Mouse (Mus musculus): ENCODE measurements around the gene Camk2n2. TPM values are rescaled to one million over a fixed set of nuclear protein-coding genes. Genes with fewer than 3 reads are reported as not detected.
A peak's percentile ranks its signal among the peaks of the same experiment; 100 is the strongest.

Camk2n2 gene
- polyA plus RNA-seq, 1 experiment from 2014 or later = 44.2 TPM

DNA sequence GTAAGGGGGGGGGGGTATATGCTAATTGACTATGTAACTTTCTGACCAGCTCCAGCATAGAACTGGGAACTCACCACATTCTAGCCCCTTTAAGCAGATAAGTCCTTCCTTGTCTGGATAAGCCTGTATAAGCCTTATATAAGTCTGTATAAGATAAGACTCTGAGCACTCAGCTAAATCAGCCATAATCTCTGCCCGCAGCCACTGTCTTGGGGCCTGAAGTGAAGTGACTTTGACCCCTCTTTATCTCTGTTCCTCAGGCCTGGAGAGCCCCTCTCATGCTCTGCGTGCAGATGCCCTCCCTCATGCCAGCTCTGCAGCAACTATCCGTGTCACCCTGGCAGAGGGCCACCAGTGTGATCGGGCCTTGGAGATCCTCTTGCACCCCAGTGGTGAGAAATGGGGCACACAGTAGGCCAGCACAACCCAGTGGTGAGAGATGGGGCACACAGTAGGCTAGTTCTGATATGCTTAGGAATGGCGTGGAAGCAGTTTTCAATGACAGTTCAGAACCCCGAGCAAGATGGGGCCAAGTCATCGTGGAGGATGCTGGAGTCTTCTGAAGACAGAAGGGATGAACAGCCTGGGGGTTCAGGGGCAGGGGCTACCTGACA, 25.9 kb downstream of the Camk2n2 start:
- H3K9ac ChIP-seq (ENCODE audit: low read depth, low read length) = no peak overlapping the region
- WGBS = 91% methylated on average over 7 of the region's 7 CpGs
- peaks cover 9% of the 10 kb centered on the region for H3K27me3 ChIP-seq (replicated peaks; ENCODE audit: control insufficient read depth, insufficient read depth, low read length)
- no peak for ATAC-seq
- H3K9me3 ChIP-seq (ENCODE audit: control insufficient read depth, low read length) = no peaks in the 10 kb centered on the region
- H3K4me1 ChIP-seq (ENCODE audit: control insufficient read depth, insufficient read depth, low read depth, low read length) = peaks cover 10% of the 10 kb centered on the region; the same call in 1 of the 2 replicates
- H3K27ac ChIP-seq (ENCODE audit: low read depth, low read length) = no peak overlapping the region
- no peak overlapping the region for H3K4me2 ChIP-seq (ENCODE audit: low read length)
- no peaks in the 10 kb centered on the region for H3K36me3 ChIP-seq (ENCODE audit: control insufficient read depth, insufficient read depth, low read length)
- H3K4me3 ChIP-seq (ENCODE audit: low read length) = no peak overlapping the region

DNA sequence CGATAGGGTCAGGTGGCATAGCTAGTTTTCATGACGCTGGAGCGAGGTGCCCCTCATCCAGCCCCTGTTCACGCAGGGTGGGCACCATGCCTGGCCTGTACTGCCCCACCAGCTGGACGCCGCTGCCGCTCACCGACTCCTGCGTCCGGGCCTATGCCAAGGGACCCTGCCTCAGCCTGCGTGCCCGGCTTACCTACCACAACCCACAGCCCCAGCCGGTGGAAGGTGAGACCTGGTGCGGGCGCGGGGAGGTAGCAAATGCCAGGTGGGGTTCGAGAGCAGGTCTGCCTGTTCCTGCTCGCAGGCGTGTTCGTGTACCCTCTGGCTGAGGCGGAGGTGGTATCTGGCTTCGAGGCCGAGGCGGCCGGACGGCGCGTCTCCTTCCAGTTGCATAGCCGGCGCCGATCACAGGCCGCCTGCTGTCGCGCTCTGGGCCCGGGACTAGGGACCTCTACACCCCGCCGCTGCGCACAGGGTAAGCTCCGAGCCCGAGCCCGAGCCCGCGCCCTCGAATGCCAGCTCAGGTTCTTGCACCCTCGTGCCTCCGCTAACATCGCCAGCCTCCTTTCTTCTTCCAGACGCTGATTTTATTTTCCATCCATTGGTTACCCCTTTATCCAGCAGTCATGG, 29.9 kb downstream of the Camk2n2 start:
- no peak for ATAC-seq
- H3K4me3 ChIP-seq (ENCODE audit: low read length) = peak overlapping the region; percentile 55
- peaks cover 9% of the 10 kb centered on the region for H3K27me3 ChIP-seq (replicated peaks; ENCODE audit: control insufficient read depth, insufficient read depth, low read length)
- H3K4me1 ChIP-seq (ENCODE audit: control insufficient read depth, insufficient read depth, low read depth, low read length) = peaks cover 15% of the 10 kb centered on the region
- no peaks in the 10 kb centered on the region for H3K9me3 ChIP-seq (ENCODE audit: control insufficient read depth, low read length)
- WGBS = 5% methylated on average over 48 of the region's 48 CpGs
- peak overlapping the region; percentile 72 for H3K9ac ChIP-seq (ENCODE audit: low read depth, low read length)
- H3K27ac ChIP-seq (ENCODE audit: low read depth, low read length) = no peak overlapping the region
- H3K4me2 ChIP-seq (ENCODE audit: low read length) = peak overlapping the region; percentile 64
- no peaks in the 10 kb centered on the region for H3K36me3 ChIP-seq (ENCODE audit: control insufficient read depth, insufficient read depth, low read length)

- H3K4me2 ChIP-seq (ENCODE audit: low read length) = peak overlapping the region; percentile 64
- peaks cover 15% of the 10 kb centered on the region for H3K4me1 ChIP-seq (ENCODE audit: control insufficient read depth, insufficient read depth, low read depth, low read length)
- WGBS = 1% methylated on average over 17 of the region's 17 CpGs
- H3K27ac ChIP-seq (ENCODE audit: low read depth, low read length) = peak overlapping the region; percentile 40; the same call in 1 of the 2 replicates
- no peaks in the 10 kb centered on the region for H3K36me3 ChIP-seq (ENCODE audit: control insufficient read depth, insufficient read depth, low read length)
- H3K9me3 ChIP-seq (ENCODE audit: control insufficient read depth, low read length) = no peaks in the 10 kb centered on the region
- ATAC-seq = no peak
- H3K9ac ChIP-seq (ENCODE audit: low read depth, low read length) = peak overlapping the region; percentile 72
- peaks cover 9% of the 10 kb centered on the region for H3K27me3 ChIP-seq (replicated peaks; ENCODE audit: control insufficient read depth, insufficient read depth, low read length)
- H3K4me3 ChIP-seq (ENCODE audit: low read length) = peak overlapping the region; percentile 55
Observed at GRCm38 (mm10) chr16:20590680-20591038, 30.4 kb downstream of the Camk2n2 start.

DNA sequence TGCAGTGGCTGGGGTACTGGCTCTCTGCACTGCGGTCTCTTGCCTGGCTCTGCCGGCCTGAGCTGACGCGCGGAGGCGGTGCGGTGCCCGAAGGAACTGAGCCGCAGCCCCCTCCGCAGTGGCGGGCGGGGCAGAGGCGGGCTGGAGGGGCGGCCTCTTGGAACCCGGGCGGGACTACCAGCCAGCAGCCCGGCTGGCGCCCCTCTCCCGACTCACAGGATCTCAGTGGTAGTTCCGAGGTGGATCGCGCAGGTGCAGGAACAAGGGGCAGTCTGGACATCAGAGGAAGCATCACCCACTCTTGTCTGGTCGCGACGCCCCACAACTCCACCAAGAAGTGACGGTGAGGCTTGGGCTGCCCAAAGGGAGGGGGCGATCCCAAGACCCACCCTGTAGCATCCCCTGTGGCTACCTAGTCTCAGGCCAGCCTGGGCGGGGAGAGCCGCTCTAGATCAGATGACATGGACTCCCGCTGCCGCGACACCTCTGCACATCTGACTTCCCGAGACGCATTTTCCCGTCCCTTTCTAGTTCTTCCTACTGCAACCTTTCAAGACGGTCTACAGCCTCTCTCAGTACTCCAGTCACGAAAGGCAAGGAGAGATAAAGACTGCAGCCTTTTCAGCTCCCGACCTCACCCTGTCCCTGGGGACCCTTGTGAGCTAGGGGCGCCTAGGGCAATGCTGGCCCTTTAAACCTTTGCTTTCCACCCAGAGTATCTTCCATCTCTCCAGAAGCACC, 31.0 kb downstream of the Camk2n2 start:
- under 1% methylated on average over 25 of the region's 39 CpGs for WGBS
- H3K4me2 ChIP-seq (ENCODE audit: low read length) = peak overlapping the region; percentile 64
- H3K27ac ChIP-seq (ENCODE audit: low read depth, low read length) = peak overlapping the region; percentile 71
- H3K4me3 ChIP-seq (ENCODE audit: low read length) = peak overlapping the region; percentile 55
- H3K36me3 ChIP-seq (ENCODE audit: control insufficient read depth, insufficient read depth, low read length) = no peaks in the 10 kb centered on the region
- ATAC-seq = peak; percentile 92
- H3K9ac ChIP-seq (ENCODE audit: low read depth, low read length) = peak overlapping the region; percentile 72
- peaks cover 15% of the 10 kb centered on the region for H3K4me1 ChIP-seq (ENCODE audit: control insufficient read depth, insufficient read depth, low read depth, low read length)
- H3K27me3 ChIP-seq (replicated peaks; ENCODE audit: control insufficient read depth, insufficient read depth, low read length) = peaks cover 9% of the 10 kb centered on the region
- H3K9me3 ChIP-seq (ENCODE audit: control insufficient read depth, low read length) = no peaks in the 10 kb centered on the region

DNA sequence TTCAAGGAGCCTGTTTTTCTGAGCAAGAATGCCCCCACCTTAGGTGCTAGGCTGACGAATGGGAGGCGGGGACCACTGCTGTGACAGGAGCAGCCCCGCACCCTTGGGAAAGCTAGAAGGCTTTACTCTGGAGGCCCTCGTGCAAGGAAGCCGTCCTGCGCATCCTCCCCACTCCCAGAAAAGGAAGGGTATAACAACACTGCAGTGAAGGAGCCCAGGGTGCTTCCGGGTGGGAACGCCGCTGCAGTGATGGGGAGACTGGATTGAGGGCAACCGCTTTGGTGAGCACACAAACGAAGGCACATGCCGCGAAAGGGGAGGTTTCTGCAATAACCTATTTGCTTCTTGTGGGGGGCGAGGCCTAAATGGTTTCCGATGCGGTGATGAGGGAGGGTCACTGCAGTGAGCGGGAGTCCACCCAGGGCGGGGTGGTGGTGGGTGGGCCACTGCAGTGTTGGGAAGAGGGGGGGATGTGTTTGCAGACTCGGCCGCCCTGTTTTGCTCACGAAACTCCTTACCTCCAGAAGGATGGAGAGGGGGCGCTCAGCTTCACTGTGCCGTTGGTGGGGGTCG, 31.6 kb downstream of the Camk2n2 start, which contains the start of gene Vwa5b2:
TSS of gene Vwa5b2 (plus strand) at position 106 of the 573 bp plus-strand sequence.
- peak; percentile 85 for ATAC-seq
- H3K9me3 ChIP-seq (ENCODE audit: control insufficient read depth, low read length) = no peaks in the 10 kb centered on the region
- H3K4me1 ChIP-seq (ENCODE audit: control insufficient read depth, insufficient read depth, low read depth, low read length) = peaks cover 15% of the 10 kb centered on the region
- peak within 1 kb of the TSS; percentile 71 for H3K27ac ChIP-seq (ENCODE audit: low read depth, low read length)
- H3K27me3 ChIP-seq (replicated peaks; ENCODE audit: control insufficient read depth, insufficient read depth, low read length) = peaks cover 9% of the 10 kb centered on the region
- H3K4me2 ChIP-seq (ENCODE audit: low read length) = peak within 1 kb of the TSS; percentile 64
- H3K9ac ChIP-seq (ENCODE audit: low read depth, low read length) = peak within 1 kb of the TSS; percentile 72
- WGBS = under 1% methylated on average over 24 of the region's 24 CpGs
- peak within 1 kb of the TSS; percentile 55 for H3K4me3 ChIP-seq (ENCODE audit: low read length)
- H3K36me3 ChIP-seq (ENCODE audit: control insufficient read depth, insufficient read depth, low read length) = no peaks in the 10 kb centered on the region

MicroRNAs within 50 kb of the gene (microRNA counts, 519-probe panel; counts per million panel counts)
- microRNA mmu-miR-1224 = 2,325 counts per million, percentile 55 among the panel's probes with 10 or more counts

Small RNA genes within 50 kb of the gene (microRNA-seq; reads per million reads assigned to microRNA genes)
- 87.9 reads per million, percentile 47 among the genes with 10 or more reads in this experiment for gene Mir1224

Other genes starting within 250 kb of the Camk2n2 start
- 123 and 150 TPM in 2 replicates for gene Abcc5, start 194.9 kb downstream of the Camk2n2 start, polyA plus RNA-seq (2015; fragmentation: Nextera tagmentation; extraction: Ambion mirVana)
- gene Eif2b5, start 122.5 kb downstream of the Camk2n2 start, polyA plus RNA-seq (2015; fragmentation: Nextera tagmentation; extraction: Ambion mirVana) = 97.3 and 104 TPM in 2 replicates
- 28.5 and 40.4 TPM in 2 replicates for gene Dvl3, start 104.3 kb downstream of the Camk2n2 start, polyA plus RNA-seq (2015; fragmentation: Nextera tagmentation; extraction: Ambion mirVana)
- 1,253 and 1,320 TPM in 2 replicates for gene Ap2m1, start 85.8 kb downstream of the Camk2n2 start, polyA plus RNA-seq (2015; fragmentation: Nextera tagmentation; extraction: Ambion mirVana)
- 81.0 and 90.7 TPM in 2 replicates for gene Abcf3, start 72.7 kb downstream of the Camk2n2 start, polyA plus RNA-seq (2015; fragmentation: Nextera tagmentation; extraction: Ambion mirVana)
- 31.9 and 36.8 TPM in 2 replicates for gene Vwa5b2, start 31.8 kb downstream of the Camk2n2 start, polyA plus RNA-seq (2015; fragmentation: Nextera tagmentation; extraction: Ambion mirVana)
- gene Eef1akmt4, start 9.7 kb downstream of the Camk2n2 start, polyA plus RNA-seq (2015; fragmentation: Nextera tagmentation; extraction: Ambion mirVana) = 8.5 and 10.9 TPM in 2 replicates
- gene Gm49333, start 9.7 kb downstream of the Camk2n2 start, polyA plus RNA-seq (2015; fragmentation: Nextera tagmentation; extraction: Ambion mirVana) = not detected in 2 replicates
- 43.9 and 44.7 TPM in 2 replicates for gene Alg3, start 9.6 kb downstream of the Camk2n2 start, polyA plus RNA-seq (2015; fragmentation: Nextera tagmentation; extraction: Ambion mirVana)
- gene Ece2, start 8.5 kb upstream of the Camk2n2 start, polyA plus RNA-seq (2015; fragmentation: Nextera tagmentation; extraction: Ambion mirVana) = 17.4 and 18.6 TPM in 2 replicates
- 372 and 378 TPM in 2 replicates for gene Psmd2, start 30.4 kb upstream of the Camk2n2 start, polyA plus RNA-seq (2015; fragmentation: Nextera tagmentation; extraction: Ambion mirVana)
- 133 and 143 TPM in 2 replicates for gene Eif4g1, start 47.0 kb upstream of the Camk2n2 start, polyA plus RNA-seq (2015; fragmentation: Nextera tagmentation; extraction: Ambion mirVana)
- 49.6 and 56.7 TPM in 2 replicates for gene Fam131a, start 72.0 kb upstream of the Camk2n2 start, polyA plus RNA-seq (2015; fragmentation: Nextera tagmentation; extraction: Ambion mirVana)
- gene Polr2h, start 96.4 kb upstream of the Camk2n2 start, polyA plus RNA-seq (2015; fragmentation: Nextera tagmentation; extraction: Ambion mirVana) = 87.7 and 94.6 TPM in 2 replicates
- 24.9 and 26.8 TPM in 2 replicates for gene Clcn2, start 96.5 kb upstream of the Camk2n2 start, polyA plus RNA-seq (2015; fragmentation: Nextera tagmentation; extraction: Ambion mirVana)
- gene Chrd, start 111.8 kb upstream of the Camk2n2 start, polyA plus RNA-seq (2015; fragmentation: Nextera tagmentation; extraction: Ambion mirVana) = 7.3 and 7.5 TPM in 2 replicates
- gene Thpo, start 113.2 kb upstream of the Camk2n2 start, polyA plus RNA-seq (2015; fragmentation: Nextera tagmentation; extraction: Ambion mirVana) = 0.93 and 1.4 TPM in 2 replicates